Mouse (Mus musculus) myocyte (in vitro differentiated cells): Measurements from ENCODE around the gene Afg1l. TPM values are rescaled to one million over a fixed set of nuclear protein-coding genes. Genes with fewer than 3 reads are reported as not detected.
A peak's percentile ranks its signal among the peaks of the same experiment; 100 is the strongest.

Experiments
- H3K27me3 ChIP-seq: one replicate; pipeline ENCODE4 v1.6.1; 2011; ENCODE audit not compliant: control insufficient read depth, insufficient read depth, insufficient read length
- H3K36me3 ChIP-seq: one replicate; pipeline ENCODE4 v1.6.1; 2011; ENCODE audit not compliant: control insufficient read depth, insufficient read depth
- H3K4me2 ChIP-seq: one replicate; pipeline ENCODE4 v1.6.1; 2011; ENCODE audit warnings: low read depth, control low read depth
- H3K4me3 ChIP-seq: one replicate; pipeline ENCODE4 v1.5.1; 2011; ENCODE audit warnings: mild to moderate bottlenecking, control low read depth, moderate library complexity
- H3K79me2 ChIP-seq: one replicate; pipeline ENCODE4 v1.6.1; 2011; ENCODE audit not compliant: control insufficient read depth, insufficient read depth
- H3ac ChIP-seq: one replicate; pipeline ENCODE4 v1.6.1; 2011; ENCODE audit not compliant: control insufficient read depth, insufficient read length
- CEBPB ChIP-seq: IDR thresholded peaks from 2 replicates; pipeline ENCODE4 v1.6.1; 2011; ENCODE audit warnings: mild to moderate bottlenecking, moderate library complexity; ENCODE audit not compliant: poor library complexity, insufficient read depth, severe bottlenecking
- E2F4 ChIP-seq: IDR thresholded peaks from one replicate; pipeline ENCODE4 v1.6.1; 2011; ENCODE audit warnings: mild to moderate bottlenecking, control low read depth, moderate library complexity; ENCODE audit not compliant: insufficient read depth
- MAX ChIP-seq: IDR thresholded peaks from one replicate; pipeline ENCODE4 v1.6.1; 2011; ENCODE audit warnings: low read depth, mild to moderate bottlenecking, control low read depth
- MYOD1 ChIP-seq, 3 experiments: IDR thresholded peaks; one replicate each; pipeline ENCODE4 v1.6.1; 2011; ENCODE audit warnings: control low read depth in 2 of 3, low read depth in 2 of 3, mild to moderate bottlenecking in 2 of 3, moderate library complexity in 1 of 3; ENCODE audit not compliant: insufficient read length in 2 of 3, control insufficient read depth in 1 of 3
- MYOG ChIP-seq, 3 experiments: IDR thresholded peaks; one replicate each; pipeline ENCODE4 v1.6.1; 2011; ENCODE audit warnings: control low read depth in 2 of 3, low read depth in 2 of 3, mild to moderate bottlenecking in 2 of 3; ENCODE audit not compliant: insufficient read length in 2 of 3, control insufficient read depth in 1 of 3, insufficient read depth in 1 of 3
- POLR2A ChIP-seq: IDR thresholded peaks from one replicate; pipeline ENCODE4 v1.6.1; 2011; ENCODE audit warnings: low read depth, mild to moderate bottlenecking, control low read depth, moderate library complexity; ENCODE audit not compliant: insufficient read length
- POLR2AphosphoS2 ChIP-seq: IDR thresholded peaks from one replicate; pipeline ENCODE4 v1.6.1; 2011; ENCODE audit warnings: low read depth, control low read depth; ENCODE audit not compliant: insufficient read length
- REST ChIP-seq: IDR thresholded peaks from one replicate; pipeline ENCODE4 v1.6.1; 2011; ENCODE audit warnings: mild to moderate bottlenecking, control low read depth, moderate library complexity; ENCODE audit not compliant: insufficient read depth, insufficient read length
- SRF ChIP-seq: IDR thresholded peaks from one replicate; pipeline ENCODE4 v1.6.1; 2011; ENCODE audit warnings: low read depth; ENCODE audit not compliant: control insufficient read depth, insufficient read length
- TCF12 ChIP-seq: IDR thresholded peaks from one replicate; pipeline ENCODE4 v1.6.1; 2011; ENCODE audit warnings: mild to moderate bottlenecking, control low read depth; ENCODE audit not compliant: poor library complexity, insufficient read depth, severe bottlenecking
- TCF3 ChIP-seq: IDR thresholded peaks from one replicate; pipeline ENCODE4 v1.6.1; 2011; ENCODE audit warnings: low read depth, control low read depth; ENCODE audit not compliant: insufficient read length
- USF1 ChIP-seq: IDR thresholded peaks from one replicate; pipeline ENCODE4 v1.6.1; 2011; ENCODE audit warnings: low read depth, mild to moderate bottlenecking, control low read depth, moderate library complexity
- polyA plus RNA-seq: library from polyadenylated mRNA; unstranded; fragments of >200 nt; fragmentation: generic; extraction: Trizol; gene quantifications from one replicate; pipeline ENCODE4 v1.2.1, GENCODE M21; 2012; ENCODE audit warnings: missing spikeins

Gene Afg1l
- polyA plus RNA-seq, 1 experiment = 6.5 TPM

- H3K4me2 ChIP-seq = peak overlapping the region; percentile 39
- no peaks in the 10 kb centered on the region for H3K36me3 ChIP-seq
- no peaks in the 10 kb centered on the region for H3K79me2 ChIP-seq
- H3ac ChIP-seq = no peak overlapping the region
- TF ChIP-seq REST (no peak), POLR2A (no peak), MYOG (IDR thresholded peaks at IDR 0.05; ENCODE audit: control insufficient read depth in 1 of 3, insufficient read depth in 1 of 3, insufficient read length in 2 of 3, low read depth in 2 of 3) (peak in 1 of 3 experiments; percentile 67), TCF3 (peak; percentile 65), E2F4 (no peak), MYOD1 (IDR thresholded peaks at IDR 0.05; ENCODE audit: control insufficient read depth in 1 of 3, insufficient read length in 2 of 3, low read depth in 2 of 3) (peak in 2 of 3 experiments; percentile 61 to 66), USF1 (peak; percentile 1), CEBPB (no peak), MAX (no peak), TCF12 (no peak), POLR2AphosphoS2 (no peak), SRF (peak; percentile 60)
- no peaks in the 10 kb centered on the region for H3K27me3 ChIP-seq
- H3K4me3 ChIP-seq = no peak overlapping the region
Observed at GRCm38 (mm10) chr10:42294392-42294791, 184.0 kb downstream of the Afg1l start.

- no peaks in the 10 kb centered on the region for H3K36me3 ChIP-seq
- H3ac ChIP-seq = no peak overlapping the region
- H3K4me3 ChIP-seq = no peak overlapping the region
- H3K4me2 ChIP-seq = peak overlapping the region; percentile 39
- H3K79me2 ChIP-seq = no peaks in the 10 kb centered on the region
- TF ChIP-seq POLR2AphosphoS2 (no peak), MYOG (IDR thresholded peaks at IDR 0.05; ENCODE audit: control insufficient read depth in 1 of 3, insufficient read depth in 1 of 3, insufficient read length in 2 of 3, low read depth in 2 of 3) (peak; percentile 90 to 97 (median 97)), POLR2A (no peak), TCF3 (peak; percentile 96), E2F4 (no peak), TCF12 (peak; percentile 95), MYOD1 (IDR thresholded peaks at IDR 0.05; ENCODE audit: control insufficient read depth in 1 of 3, insufficient read length in 2 of 3, low read depth in 2 of 3) (peak; percentile 64 to 96 (median 96)), REST (no peak), SRF (no peak), CEBPB (peak; percentile 82), MAX (no peak), USF1 (no peak)
- no peaks in the 10 kb centered on the region for H3K27me3 ChIP-seq
Observed at GRCm38 (mm10) chr10:42293877-42294276, 184.5 kb downstream of the Afg1l start.

GRCm38 (mm10) chr10:42291360-42291759 is 187.0 kb downstream of the Afg1l start:
- no peak for TF ChIP-seq MYOD1 (IDR thresholded peaks at IDR 0.05; ENCODE audit: control insufficient read depth in 1 of 3, insufficient read length in 2 of 3, low read depth in 2 of 3)
- TF ChIP-seq TCF3 = no peak
- no peak for TF ChIP-seq CEBPB
- no peak for TF ChIP-seq POLR2AphosphoS2
- no peak for TF ChIP-seq MAX
- no peak for TF ChIP-seq MYOG (IDR thresholded peaks at IDR 0.05; ENCODE audit: control insufficient read depth in 1 of 3, insufficient read depth in 1 of 3, insufficient read length in 2 of 3, low read depth in 2 of 3)
- TF ChIP-seq USF1 = no peak
- TF ChIP-seq SRF = no peak
- no peak for TF ChIP-seq REST
- TF ChIP-seq E2F4 = no peak
- TF ChIP-seq TCF12 = no peak
- TF ChIP-seq POLR2A = no peak
- H3K27me3 ChIP-seq = no peaks in the 10 kb centered on the region
- H3K4me3 ChIP-seq = no peak overlapping the region
- no peaks in the 10 kb centered on the region for H3K79me2 ChIP-seq
- no peak overlapping the region for H3K4me2 ChIP-seq
- H3K36me3 ChIP-seq = no peaks in the 10 kb centered on the region
- no peak overlapping the region for H3ac ChIP-seq

GRCm38 (mm10) chr10:42287666-42288065 is 190.7 kb downstream of the Afg1l start:
- TF ChIP-seq USF1 = peak; percentile 33
- no peak for TF ChIP-seq CEBPB
- H3K4me3 ChIP-seq = no peak overlapping the region

GRCm38 (mm10) chr10:42278307-42278850 is 200.0 kb downstream of the Afg1l start:
- TF ChIP-seq MYOG (IDR thresholded peaks at IDR 0.05; ENCODE audit: control insufficient read depth in 1 of 3, insufficient read depth in 1 of 3, insufficient read length in 2 of 3, low read depth in 2 of 3) (peak in 1 of 3 experiments; percentile 0), TCF3 (no peak)

More at GRCm38 (mm10) chr10:42287666-42288065, 190.7 kb downstream of the Afg1l start:
- no peaks in the 10 kb centered on the region for H3K79me2 ChIP-seq
- no peaks in the 10 kb centered on the region for H3K27me3 ChIP-seq
- no peak overlapping the region for H3ac ChIP-seq
- no peak overlapping the region for H3K4me2 ChIP-seq
- H3K36me3 ChIP-seq = no peaks in the 10 kb centered on the region

More at GRCm38 (mm10) chr10:42278307-42278850, 200.0 kb downstream of the Afg1l start:
- H3K27me3 ChIP-seq = no peaks in the 10 kb centered on the region
- peak overlapping the region; percentile 63 for H3ac ChIP-seq
- peak overlapping the region; percentile 100 for H3K4me2 ChIP-seq
- H3K79me2 ChIP-seq = no peaks in the 10 kb centered on the region
- H3K4me3 ChIP-seq = peak overlapping the region; percentile 90
- no peaks in the 10 kb centered on the region for H3K36me3 ChIP-seq
